Mouse (Mus musculus) mesoderm, embryonic 11.5 days (tissue): ENCODE measurements around the gene Aspg.

Source experiments
- DNase-seq: peaks from one replicate; pipeline ENCODE4 v3.0.0-alpha.2; 2012; ENCODE audit warnings: low read depth, low spot score

Aspg gene

DNA sequence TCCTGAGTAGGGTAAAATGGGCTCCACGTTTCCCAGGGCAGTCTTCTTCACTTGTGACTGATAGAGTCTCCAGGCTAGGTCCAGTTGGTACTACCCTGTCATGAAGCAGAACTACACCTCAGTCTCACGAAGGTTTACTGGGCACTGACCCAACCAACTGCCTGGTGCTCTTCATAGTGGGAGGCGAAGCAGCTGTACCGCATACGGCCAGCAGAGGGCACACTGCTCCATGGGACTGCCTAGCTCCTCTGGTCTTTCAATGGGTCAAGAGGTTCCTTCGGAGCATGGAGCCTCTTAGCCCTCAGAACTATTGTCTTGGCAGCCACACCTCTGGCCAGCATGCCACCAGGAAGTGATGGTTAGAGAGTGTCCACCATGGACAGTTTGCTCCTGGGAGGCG, 7.2 kb downstream of the Aspg start:
- peak; percentile 82 for DNase-seq

DNA sequence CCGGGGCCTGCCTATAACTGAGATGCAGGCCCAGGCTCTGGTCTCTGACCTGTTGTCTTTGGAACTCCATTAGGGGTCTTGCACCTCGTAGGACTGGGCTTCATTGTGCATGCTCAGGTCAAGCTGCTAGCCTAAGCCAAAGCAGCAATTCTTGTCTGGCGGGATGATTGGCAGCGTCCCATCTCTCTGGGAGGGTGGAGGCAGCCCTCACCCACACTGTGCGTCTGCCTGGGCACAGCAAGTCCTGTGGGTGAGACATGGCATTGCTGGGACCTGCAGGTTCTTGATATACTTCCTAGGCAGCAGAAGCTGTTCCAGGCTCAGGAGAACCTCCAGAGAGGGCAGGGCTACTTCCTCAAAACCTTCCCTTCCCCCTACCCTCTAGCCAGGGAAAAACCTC, 10.5 kb downstream of the Aspg start:
- no peak for DNase-seq

DNA sequence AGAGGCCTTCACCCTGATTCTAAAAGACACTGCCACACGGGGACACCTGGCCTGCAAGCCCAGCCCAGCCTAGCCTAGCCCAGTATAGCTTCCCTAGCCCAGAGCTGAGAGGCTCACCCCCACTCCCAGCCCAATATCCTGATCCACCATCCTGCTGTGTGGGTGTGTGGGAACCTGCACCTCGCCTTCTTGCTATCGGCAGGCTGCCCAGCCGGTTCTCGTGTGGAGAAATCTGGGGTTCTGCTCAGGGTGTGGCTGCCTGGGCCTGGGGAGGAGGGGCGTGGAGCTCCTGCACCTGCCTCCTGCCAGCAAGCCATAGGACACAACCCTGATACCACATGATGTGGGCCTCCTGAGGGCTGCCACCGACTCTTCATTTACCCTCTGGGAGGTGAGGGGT, 11.2 kb downstream of the Aspg start:
- no peak for DNase-seq

DNA sequence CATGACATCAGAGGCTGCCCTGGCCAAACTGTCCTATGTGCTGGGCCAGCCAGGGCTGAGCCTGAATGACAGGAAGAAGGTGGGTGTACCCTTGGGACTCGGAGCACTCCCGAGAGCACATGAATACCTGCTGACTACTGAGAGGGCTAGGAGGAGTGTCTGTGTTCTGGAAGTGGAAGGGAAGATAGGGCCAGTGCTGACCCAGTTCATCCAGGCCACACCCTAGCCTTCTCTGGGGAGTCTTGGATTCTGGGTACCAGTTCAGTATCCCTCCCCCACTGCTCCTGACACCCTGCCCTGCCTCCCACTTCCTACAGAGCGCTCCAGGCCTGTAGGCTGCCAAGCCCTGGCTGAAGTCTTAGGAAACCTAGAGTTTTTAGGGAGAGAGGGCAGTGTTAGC, 14.7 kb downstream of the Aspg start:
- no peak for DNase-seq

DNA sequence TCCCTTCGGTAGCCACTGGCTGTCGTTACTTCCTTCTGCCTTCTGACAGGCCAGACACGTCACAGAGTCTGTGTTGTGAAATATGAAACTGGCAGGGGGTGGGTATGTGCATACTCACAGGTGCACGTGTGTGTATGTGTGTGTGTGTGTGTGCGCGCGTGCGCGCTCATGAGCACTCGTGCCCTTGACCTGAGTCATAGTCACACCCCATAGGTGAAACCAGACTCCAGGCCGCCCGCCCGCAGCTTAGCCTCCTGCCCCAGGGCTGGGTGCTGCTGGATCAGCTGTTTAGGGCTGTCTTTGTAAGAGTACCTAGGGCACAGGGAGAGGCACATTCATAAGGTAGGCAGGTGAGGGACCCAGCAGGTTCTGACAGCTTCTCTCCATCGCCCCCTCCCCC, 19.4 kb downstream of the Aspg start:
- no peak for DNase-seq

DNA sequence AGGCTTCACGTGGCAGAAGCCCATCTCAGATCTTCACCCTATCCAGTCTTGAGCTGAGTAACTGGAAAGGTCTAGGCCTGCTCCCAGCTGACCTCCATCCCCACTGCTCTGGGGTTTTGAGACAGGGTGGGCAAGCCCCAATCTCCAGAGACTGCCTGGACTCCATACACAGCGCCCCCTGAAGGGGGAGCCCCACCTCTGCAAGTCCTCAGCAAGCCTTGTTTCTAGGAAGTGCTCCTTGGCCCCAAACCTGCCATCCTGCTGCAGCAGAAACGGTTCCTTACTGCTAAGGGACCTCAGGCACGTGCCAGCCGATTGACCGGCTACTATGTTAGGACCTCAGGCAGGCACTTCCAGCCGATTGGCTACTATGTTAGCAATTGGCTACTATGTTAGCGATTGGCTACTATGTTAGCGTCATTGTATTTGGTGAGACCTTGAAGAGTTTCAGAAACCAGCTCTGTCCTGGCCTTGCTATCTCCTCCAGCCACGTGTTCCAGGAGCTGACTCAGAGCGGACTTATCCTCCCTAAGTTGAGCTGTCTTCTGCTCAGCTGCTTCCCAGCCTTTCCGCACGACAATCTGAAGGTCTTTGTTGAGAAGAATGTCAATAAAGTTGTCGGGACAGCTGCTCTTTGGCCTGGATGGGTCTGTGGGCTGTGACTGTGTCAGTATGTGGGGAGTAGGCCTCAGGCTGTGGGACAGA, 20.6 kb downstream of the Aspg start:
- no peak for DNase-seq

DNA sequence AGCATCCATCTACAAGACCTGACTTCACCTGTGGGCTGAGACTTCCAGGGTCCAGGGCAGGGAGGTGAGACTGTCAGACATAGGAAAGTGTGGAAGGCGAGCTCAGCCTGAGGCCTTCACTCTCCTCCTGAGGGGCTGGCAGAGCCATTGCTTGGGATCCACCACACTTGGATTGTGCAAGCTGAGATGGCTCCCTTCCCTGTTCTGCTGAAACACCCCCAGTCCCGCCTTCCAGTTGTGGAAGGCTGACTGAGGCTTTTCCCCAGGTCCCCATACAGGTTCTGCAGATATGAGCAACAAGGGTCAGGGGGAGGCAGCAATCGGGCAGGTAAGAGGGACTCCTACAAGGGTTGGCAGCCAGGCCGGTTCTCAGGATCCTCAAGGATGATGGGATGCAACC, 22.0 kb downstream of the Aspg start:
- DNase-seq = no peak

DNA sequence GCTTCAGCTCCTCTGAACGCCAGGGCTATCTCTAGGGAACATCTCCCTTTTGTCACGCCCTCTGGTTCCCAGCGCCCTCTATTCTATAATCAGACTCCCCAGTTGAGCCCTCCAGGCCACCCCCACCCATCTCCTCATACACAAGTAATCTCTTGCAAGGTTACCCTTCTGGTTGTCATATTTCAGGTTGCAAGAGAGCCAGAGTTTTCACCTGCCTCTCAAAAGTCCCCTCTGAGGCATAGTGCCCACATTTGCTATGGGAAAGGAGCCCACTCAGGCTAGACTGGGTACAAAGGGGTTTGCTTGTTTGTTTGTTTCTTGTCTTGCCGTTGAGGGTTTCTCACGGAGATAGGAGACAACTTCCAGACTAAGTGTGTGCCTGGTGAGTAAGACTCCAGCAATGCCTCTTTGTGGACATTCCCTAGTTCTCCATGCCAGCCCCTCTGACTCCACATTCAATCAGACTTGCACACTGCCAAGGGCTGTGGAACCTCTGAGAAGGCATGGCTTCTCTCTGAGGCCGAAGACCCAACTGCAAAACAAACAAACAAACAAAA, 22.9 kb downstream of the Aspg start:
- no peak for DNase-seq

DNA sequence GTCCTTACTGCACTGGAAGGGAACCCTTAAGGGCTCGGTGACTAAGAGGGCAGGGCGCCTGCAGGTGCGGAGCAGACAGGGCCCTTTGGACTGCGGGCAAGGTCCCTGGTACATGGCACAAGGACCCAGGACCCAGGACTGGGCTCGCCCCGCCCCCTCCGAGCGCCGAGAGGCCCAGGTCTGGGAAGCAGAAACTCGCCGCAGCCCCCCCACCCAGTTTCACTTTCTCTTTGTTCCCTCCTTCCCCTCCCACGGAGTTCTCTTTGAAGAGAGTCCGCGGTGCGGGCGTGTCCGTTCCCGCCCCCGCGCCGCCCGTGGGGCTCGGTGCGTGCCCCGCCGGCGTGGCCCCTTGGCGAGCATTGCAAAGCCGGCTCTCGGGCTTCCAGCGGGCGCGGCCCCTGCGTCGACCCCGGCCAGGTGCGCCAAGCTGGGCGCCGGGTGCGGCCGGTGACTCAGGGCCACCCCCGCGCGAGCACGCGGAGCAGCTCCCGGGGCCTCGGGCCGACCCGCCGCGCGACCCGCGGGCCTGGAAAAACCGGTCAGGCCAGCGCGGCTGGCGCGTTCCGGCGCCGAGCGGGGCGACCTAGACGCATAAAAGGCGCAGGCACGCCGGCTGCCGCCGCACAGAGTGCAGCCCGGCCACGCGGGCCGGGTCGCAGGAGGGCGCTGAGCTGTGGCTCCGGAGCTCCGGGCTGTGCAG, 23.8 kb downstream of the Aspg start:
- DNase-seq = peak; percentile 60

DNA sequence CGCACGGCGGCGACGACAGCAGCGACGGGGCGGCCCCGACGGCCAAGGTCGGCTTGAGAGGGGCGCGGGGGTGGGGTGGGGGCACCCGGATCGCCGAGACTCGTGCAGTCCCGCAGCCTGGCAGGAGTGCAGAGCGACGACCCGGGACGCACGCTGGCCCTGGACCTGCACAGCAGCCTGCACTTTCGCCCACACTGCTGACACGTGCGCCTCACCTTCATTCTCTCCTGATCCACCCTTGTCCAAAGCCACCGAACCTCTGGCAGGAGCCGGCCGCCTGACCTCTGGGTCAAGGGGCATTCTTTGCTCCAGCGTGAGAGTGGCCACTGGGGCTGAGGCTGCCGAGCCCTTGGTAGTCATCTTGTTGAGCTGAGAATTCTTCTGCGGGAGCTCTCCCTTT, 24.5 kb downstream of the Aspg start:
- DNase-seq = no peak

DNA sequence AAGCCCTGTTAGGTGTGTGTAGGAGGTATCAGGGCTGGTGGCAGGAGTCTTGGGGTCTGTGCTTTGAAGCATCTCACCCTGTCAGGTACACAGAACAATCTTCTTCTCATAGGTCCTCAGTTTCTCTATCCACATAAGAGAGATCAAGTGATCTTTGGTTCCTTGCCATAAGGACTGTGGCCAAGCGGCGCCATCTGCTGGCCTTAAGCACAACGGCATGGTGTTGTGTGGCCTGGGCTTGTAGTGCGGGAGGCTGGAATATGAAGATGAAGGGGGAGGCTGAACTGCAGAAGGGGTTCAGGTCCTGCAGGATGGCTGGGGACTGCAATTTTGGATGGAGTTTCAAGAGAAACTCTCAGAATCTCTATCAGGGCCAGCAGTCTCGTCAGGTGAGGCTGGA, 33.8 kb downstream of the Aspg start:
- peak; percentile 71 for DNase-seq

DNA sequence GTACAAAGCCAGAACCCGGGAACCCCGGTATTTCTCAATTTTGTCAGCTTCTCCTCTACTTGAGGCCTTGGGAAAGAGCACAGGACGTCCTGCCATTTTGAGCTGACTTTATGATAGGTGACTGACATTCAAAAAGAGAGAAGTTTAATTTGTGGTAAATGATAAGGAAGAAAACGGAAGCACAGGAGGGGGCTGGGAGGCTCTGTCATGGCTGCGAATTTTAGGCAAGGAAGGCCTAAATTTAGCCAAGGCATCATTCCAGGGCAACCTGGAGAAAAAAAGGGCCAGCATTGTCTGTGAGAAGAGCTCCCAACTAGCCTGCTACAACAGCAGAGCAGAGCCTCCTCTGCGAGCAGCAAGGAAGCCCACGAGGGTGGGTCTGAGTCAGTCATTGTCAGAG, 34.3 kb downstream of the Aspg start:
- no peak for DNase-seq

DNA sequence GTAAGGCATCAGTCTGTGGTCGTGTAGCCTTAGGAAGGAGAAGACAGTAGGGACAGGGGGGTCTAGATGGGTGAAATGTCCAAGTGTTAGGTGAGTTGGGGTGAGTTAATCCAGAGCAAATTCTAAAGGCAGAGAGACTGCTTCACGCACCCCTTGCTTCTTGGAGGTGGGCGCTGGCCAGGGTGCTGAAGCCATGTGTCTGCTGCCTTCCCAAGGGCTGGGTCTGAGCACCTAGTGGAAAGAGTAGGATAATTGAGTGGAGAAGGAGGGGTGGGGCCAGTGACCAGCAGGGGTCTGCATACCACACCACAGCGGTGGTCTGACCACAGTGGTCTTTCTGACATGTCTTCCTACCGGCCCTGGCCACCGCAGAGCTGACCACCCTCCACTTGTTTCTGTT, 34.8 kb downstream of the Aspg start:
- peak; percentile 86 for DNase-seq

DNA sequence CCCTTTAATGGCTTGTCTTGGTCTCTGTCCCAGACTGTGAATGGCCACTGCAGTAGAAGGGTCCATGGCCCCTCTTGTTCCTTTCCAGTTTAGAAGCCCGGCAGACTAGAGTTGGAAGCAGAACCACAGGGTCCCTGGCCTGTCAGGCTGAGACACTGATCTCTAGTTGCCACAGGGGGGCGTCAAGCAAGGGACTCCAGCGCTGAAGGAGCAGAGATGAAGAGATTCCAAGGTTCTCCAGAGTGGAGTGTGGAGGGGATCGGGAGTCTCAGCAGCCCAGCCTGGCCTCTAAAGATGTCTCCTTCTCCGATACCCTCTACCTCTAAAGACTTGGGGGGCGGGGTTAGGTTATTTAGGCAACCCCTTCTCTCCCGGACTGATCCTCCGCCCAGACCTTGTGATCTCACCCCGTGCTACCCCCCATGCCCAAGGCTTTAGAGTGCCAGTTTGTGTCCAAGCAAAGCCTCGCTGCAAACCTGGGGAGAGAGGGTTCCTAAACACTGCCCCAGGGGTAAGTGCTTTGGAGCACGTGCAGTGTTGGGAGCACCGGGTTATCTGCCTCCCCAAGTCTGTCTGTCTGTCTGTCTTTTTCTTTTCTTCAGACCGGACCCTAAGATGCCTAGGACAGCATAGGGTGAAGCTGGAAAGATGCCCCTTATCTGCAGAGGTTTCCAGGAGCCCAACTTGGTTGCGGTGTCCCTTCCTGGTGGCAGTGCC, 36.8 kb downstream of the Aspg start:
- DNase-seq = peak; percentile 56

DNA sequence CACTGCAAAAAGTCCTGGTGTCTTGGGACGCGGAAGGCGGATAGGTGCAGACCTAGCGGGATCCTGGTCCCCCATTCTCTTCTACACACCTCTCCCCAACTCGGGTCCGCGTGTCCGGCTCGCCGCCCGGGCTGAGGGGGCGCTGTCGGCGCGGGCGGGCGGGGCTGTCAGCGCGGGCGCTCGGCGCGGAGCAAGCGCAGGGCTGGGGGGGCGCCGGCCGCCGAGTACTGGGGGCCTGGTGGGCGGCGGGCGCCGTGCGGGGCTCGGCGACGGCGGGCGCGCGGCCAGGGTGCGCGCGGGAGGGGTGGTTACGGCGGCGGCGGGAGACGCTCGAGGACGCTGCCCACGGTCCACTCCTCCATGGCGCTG, 37.3 kb downstream of the Aspg start:
- DNase-seq = no peak

DNA sequence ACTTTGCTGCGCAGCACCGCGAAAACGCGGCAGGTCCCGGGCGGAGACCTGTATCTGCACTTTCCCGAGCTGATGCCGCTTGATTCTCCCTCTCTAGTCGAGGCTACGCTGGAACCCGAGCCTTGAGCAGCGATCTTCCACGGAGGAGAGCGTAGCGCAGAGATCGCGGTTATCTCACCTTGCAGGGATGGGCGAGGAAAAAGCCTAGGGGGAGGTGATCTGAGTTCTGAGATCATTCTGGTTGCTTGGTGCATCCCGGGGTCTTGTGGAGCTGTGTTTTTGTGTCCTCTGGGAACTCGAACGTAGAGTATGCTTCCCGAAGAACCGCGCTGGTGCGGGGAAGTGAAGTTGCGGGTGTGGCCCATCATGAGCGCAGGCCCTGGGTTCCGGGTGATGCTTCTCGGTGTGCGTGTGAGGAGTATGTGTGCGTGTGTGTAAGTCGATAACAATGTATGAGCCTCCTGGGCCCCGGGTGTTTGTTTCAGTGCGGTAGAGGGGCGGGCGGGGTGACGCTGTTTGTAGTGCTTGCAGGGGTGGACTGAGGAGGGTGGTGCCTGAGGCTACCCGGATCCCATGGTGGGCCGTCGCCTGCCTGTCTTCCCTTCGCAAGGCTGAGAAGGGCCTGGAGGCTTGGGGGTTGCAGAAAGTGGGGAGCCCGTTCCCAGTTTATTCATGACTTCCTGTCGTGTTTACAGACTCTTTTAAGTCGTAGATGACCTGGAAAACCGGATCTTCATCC, 38.1 kb downstream of the Aspg start:
- no peak for DNase-seq

DNA sequence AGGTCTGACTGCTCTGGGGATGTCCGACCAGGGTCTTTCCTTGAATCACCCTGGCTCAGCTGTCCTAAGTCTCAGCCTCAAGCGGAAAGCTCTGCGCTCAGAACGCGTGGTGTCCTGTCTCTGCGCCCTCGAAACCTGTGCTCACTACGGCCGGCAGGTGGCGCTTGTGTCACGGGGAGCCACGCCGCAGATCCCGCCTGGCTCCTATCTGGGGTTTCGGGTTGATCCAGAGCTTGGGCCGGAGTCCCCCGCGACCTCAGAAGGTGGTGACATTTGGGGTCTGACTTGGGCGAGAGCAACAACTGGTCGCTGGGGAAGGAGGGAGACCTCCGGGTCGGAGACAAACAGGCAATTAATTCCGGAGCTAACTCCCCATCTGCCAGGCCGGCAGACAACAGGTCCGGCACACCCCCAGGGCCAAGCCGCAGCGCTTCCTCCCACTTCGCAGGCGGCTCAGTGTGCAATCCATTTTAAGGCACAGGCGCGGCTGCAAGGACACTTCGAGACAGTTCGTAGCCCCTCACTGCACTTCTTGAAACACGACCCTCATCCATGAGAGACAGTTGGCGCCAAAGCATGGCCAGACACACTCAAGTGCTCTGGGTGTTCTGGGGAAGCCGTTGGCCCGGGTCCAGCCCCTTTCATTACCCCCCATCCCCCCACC, 38.9 kb downstream of the Aspg start:
- DNase-seq = peak; percentile 89

DNA sequence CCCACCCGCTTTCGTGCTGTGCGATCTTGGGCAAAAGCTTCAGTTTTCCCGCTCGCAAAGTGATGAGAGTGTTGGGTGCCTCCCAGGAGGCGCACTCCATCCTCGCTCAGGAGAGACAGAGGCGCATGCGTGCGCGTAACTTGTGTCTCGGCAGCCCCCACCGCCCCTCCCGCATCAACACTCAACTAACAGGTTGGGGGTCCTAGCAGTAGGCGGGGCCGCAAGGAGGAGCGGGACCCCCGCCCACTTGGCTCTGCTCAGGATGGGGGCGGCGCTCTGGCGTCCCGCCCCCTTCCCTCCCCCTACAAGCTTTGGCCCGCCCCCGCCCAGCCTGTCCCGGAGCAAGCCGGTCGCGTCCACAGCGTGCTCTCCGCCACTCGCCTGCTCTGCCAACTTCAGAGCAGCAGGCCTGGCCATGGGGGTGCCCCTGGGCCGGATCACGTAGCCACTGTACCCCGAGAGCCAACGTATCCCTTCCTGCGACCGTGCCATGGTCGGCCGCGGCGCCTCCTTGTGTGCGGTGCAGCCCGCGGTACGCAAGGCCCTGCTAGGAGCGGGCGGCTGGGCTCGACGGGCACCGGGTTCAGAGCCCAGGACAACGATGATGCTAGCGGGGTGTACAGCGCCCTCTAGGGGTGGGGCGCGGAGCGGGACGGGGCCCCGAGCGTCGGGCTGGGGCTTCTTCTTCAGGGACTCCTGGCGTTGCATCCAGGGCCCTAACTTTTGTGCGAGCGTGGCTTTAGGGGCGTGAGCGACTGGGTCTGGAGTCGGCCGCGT, 39.6 kb downstream of the Aspg start, which contains the start of gene Kif26a:
TSS of gene Kif26a (plus strand) at position 334 of the 777 bp plus-strand sequence.
- DNase-seq = peak; percentile 79

DNA sequence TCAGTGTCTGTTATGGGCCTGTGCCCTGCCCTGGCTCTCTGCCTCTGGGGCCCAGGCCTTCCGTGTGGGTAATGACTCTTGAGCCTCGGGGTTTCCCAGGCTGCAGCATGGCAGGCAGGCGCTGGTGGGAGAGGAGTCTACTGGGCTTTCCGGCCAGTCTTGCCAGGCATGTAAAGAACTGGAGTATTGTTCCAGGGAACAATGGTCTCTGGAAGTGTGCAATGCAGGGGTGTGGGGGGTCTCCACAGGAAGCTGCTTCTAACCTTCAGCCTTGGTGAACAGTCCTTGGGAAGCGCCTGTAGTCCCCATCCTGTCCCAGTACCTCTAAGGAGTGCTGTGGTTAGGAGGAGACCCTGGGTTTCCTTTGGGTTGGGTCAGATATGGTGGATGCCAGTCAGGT, 40.9 kb downstream of the Aspg start:
- DNase-seq = no peak

DNA sequence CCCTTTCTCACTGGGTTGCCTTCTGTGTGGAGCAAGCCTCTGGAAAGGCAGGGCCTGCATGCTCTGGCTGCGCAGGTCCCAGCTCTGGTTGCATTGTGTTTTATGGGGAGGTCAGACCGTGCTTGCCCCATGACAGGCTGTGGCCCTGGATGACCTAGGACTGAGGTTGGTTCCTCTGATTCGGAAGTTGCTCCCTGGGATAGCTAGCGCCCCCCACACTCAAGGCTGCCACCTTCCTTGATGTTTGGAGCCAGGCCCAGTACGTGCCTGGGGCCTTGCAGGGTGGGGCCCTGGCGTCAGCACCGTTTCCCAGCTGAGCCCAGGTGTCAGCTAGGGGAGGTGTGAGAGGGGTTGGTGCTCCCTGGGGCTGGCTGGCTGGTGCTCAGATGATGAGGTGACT, 43.5 kb downstream of the Aspg start:
- no peak for DNase-seq
